Mouse (Mus musculus) liver, embryonic 16.5 days (tissue): Measurements from ENCODE around the gene Ina. TPM values are rescaled to one million over a fixed set of nuclear protein-coding genes. Genes with fewer than 3 reads are reported as not detected.

Experiments
- polyA plus RNA-seq: library from polyadenylated mRNA; unstranded; fragments of >200 nt; fragmentation: Nextera tagmentation; extraction: Ambion mirVana; gene quantifications from 2 replicates; pipeline ENCODE4 v1.2.1, GENCODE M21; 2015

The Ina gene
- polyA plus RNA-seq, 1 experiment from 2014 or later, result 0.09 TPM

Other genes starting within 250 kb of the Ina start
- gene Nt5c2, start 455 bp downstream of the Ina start, polyA plus RNA-seq, result 47.4 and 48.4 TPM in 2 replicates
- gene Pcgf6, start 36.2 kb downstream of the Ina start, polyA plus RNA-seq, result 5.7 and 5.9 TPM in 2 replicates
- 2.6 and 2.7 TPM in 2 replicates for gene Taf5, start 53.0 kb downstream of the Ina start, polyA plus RNA-seq
- 680 and 757 TPM in 2 replicates for gene Usmg5, start 75.9 kb downstream of the Ina start, polyA plus RNA-seq
- 3.3 and 3.4 TPM in 2 replicates for gene Pdcd11, start 76.1 kb downstream of the Ina start, polyA plus RNA-seq
- gene Calhm2, start 123.6 kb downstream of the Ina start, polyA plus RNA-seq, result 1.9 and 2.0 TPM in 2 replicates
- gene Calhm1, start 129.6 kb downstream of the Ina start, polyA plus RNA-seq, result not detected in 2 replicates
- not detected in 2 replicates for gene Calhm3, start 143.1 kb downstream of the Ina start, polyA plus RNA-seq
- gene Neurl1a, start 164.1 kb downstream of the Ina start, polyA plus RNA-seq, result 0.64 and 0.92 TPM in 2 replicates